Mouse (Mus musculus) ovary, postnatal 36 days (tissue): ENCODE results near the gene Diras1.
"Not testable (repeated sequence)": the region's sequence is repeated elsewhere in the genome, so short reads cannot be mapped to it uniquely, and the experiment has no call there.

Experiments
- DNase-seq: peaks from one replicate; pipeline ENCODE4 v3.0.0; 2022; ENCODE audit warnings: low spot score, mixed read lengths

Diras1 gene

GRCm38 (mm10) chr10:81025639-81026275 is at the start of gene Diras1:
Gene Diras1, minus strand, starts transcription at chr10:81025662.
- no peak for DNase-seq

GRCm38 (mm10) chr10:81073464-81073863 is 48.0 kb upstream of the Diras1 start:
- no peak for DNase-seq

- no peak for DNase-seq
Observed at GRCm38 (mm10) chr10:81072290-81072689, 46.8 kb upstream of the Diras1 start.

- DNase-seq, result peak; percentile 96
Observed at GRCm38 (mm10) chr10:81069836-81070235, 44.4 kb upstream of the Diras1 start, which contains the start of gene Thop1. Gene Thop1, plus strand, starts transcription at chr10:81070035.

GRCm38 (mm10) chr10:81068706-81069105 is 43.2 kb upstream of the Diras1 start:
- DNase-seq, result no peak

- not testable (repeated sequence) for DNase-seq
Observed at GRCm38 (mm10) chr10:81064519-81064918, 39.1 kb upstream of the Diras1 start.

- DNase-seq, result no peak
Observed at GRCm38 (mm10) chr10:81062710-81063109, 37.2 kb upstream of the Diras1 start.

GRCm38 (mm10) chr10:81059603-81060543 is 34.4 kb upstream of the Diras1 start, which contains the start of gene Sgta:
Gene Sgta, minus strand, starts transcription at chr10:81060181.
- peak; percentile 96 for DNase-seq

GRCm38 (mm10) chr10:81058896-81059295 is 33.4 kb upstream of the Diras1 start:
- no peak for DNase-seq

GRCm38 (mm10) chr10:81057406-81058130 is 32.1 kb upstream of the Diras1 start:
- peak; percentile 24 for DNase-seq

GRCm38 (mm10) chr10:81055802-81056340 is 30.4 kb upstream of the Diras1 start:
- DNase-seq, result not testable (repeated sequence)

GRCm38 (mm10) chr10:81055169-81055568 is 29.7 kb upstream of the Diras1 start:
- no peak for DNase-seq

- DNase-seq, result no peak
Observed at GRCm38 (mm10) chr10:81052577-81052976, 27.1 kb upstream of the Diras1 start.

- DNase-seq, result no peak
Observed at GRCm38 (mm10) chr10:81051133-81051532, 25.7 kb upstream of the Diras1 start.

- DNase-seq, result no peak
Observed at GRCm38 (mm10) chr10:81050645-81051044, 25.2 kb upstream of the Diras1 start.

- not testable (repeated sequence) for DNase-seq
Observed at GRCm38 (mm10) chr10:81045246-81045645, 19.8 kb upstream of the Diras1 start.

GRCm38 (mm10) chr10:81041458-81042175 is 16.2 kb upstream of the Diras1 start:
- peak; percentile 63 for DNase-seq

GRCm38 (mm10) chr10:81036988-81037580 is 11.6 kb upstream of the Diras1 start, which contains the start of gene Slc39a3:
Gene Slc39a3, minus strand, starts transcription at chr10:81037426.
- peak; percentile 98 for DNase-seq

- DNase-seq, result no peak
Observed at GRCm38 (mm10) chr10:81036251-81036650, 10.8 kb upstream of the Diras1 start.

- no peak for DNase-seq
Observed at GRCm38 (mm10) chr10:81033586-81033985, 8.1 kb upstream of the Diras1 start.

GRCm38 (mm10) chr10:81029031-81029430 is 3.6 kb upstream of the Diras1 start:
- DNase-seq, result no peak
